Mouse (Mus musculus) CH12.LX (cell line): ENCODE data around the gene Rras2. TPM values are rescaled to one million over a fixed set of nuclear protein-coding genes. Genes with fewer than 3 reads are reported as not detected.

Experiments used
- DNase-seq: peaks from one replicate; pipeline ENCODE4 v3.0.0-alpha.2; 2013; ENCODE audit errors: extremely low read depth
- H3K27ac ChIP-seq: 2 replicates; pipeline ENCODE4 v1.5.1; 2012; ENCODE audit warnings: low read depth, mild to moderate bottlenecking, control low read depth, moderate library complexity; ENCODE audit not compliant: insufficient read depth
- H3K27me3 ChIP-seq: replicated peaks from 2 replicates; pipeline ENCODE3; 2012; ENCODE audit warnings: inconsistent platforms
- H3K36me3 ChIP-seq, 2 experiments: replicated peaks in 1 of 2; 2 replicates each; pipeline versions ENCODE3 to v1.6.1; 2012; ENCODE audit warnings: inconsistent platforms in 1 of 2, low read length in 1 of 2, mild to moderate bottlenecking in 1 of 2, mixed read lengths in 1 of 2, moderate library complexity in 1 of 2; ENCODE audit not compliant: control insufficient read depth in 1 of 2, insufficient read depth in 1 of 2
- H3K4me1 ChIP-seq, 2 experiments: 2 replicates each; pipeline ENCODE4 v1.6.1; 2012; ENCODE audit warnings: inconsistent platforms in 1 of 2, moderate library complexity in 1 of 2; ENCODE audit not compliant: insufficient read depth in 2 of 2, control insufficient read depth in 1 of 2
- H3K4me2 ChIP-seq: 2 replicates; pipeline ENCODE4 v1.6.1; 2012; ENCODE audit warnings: low read depth, mild to moderate bottlenecking, control low read depth; ENCODE audit not compliant: poor library complexity, insufficient read depth, severe bottlenecking
- H3K4me3 ChIP-seq, 3 experiments: fragments of 150-350 bp in 1 of 3; sonication (generic) in 1 of 3; replicated peaks in 1 of 3; 2 replicates each; pipeline versions ENCODE3 to v1.5.1; 2011 to 2012; ENCODE audit warnings: low read depth in 2 of 3, low read length in 2 of 3, mild to moderate bottlenecking in 2 of 3, moderate library complexity in 2 of 3, control low read depth in 1 of 3, improper control_type of control experiment in 1 of 3, inconsistent platforms in 1 of 3, mixed read lengths in 1 of 3; ENCODE audit not compliant: poor library complexity in 1 of 3
- H3K79me2 ChIP-seq: replicated peaks from 2 replicates; pipeline ENCODE4 v1.6.1; 2012; ENCODE audit warnings: mild to moderate bottlenecking, moderate library complexity; ENCODE audit not compliant: control insufficient read depth, poor library complexity, insufficient read depth, severe bottlenecking; ENCODE audit errors: extremely low read depth
- H3K9ac ChIP-seq: 2 replicates; pipeline ENCODE4 v1.6.1; 2012; ENCODE audit warnings: low read depth, mild to moderate bottlenecking, control low read depth, moderate library complexity; ENCODE audit not compliant: insufficient read depth
- H3K9me3 ChIP-seq: replicated peaks from 2 replicates; pipeline ENCODE3; 2012; ENCODE audit warnings: low read length, inconsistent platforms, mixed read lengths
- BHLHE40 ChIP-seq: IDR thresholded peaks from 2 replicates; pipeline ENCODE4 v1.6.1; 2011; ENCODE audit warnings: mild to moderate bottlenecking, low read depth, low read length, improper control_type of control experiment
- CHD1 ChIP-seq: IDR thresholded peaks from 2 replicates; pipeline ENCODE4 v1.6.1; 2012; ENCODE audit warnings: low read depth, low read length, improper control_type of control experiment, inconsistent platforms
- CHD2 ChIP-seq: IDR thresholded peaks from 2 replicates; pipeline ENCODE4 v1.6.1; 2011; ENCODE audit warnings: low read length, improper control_type of control experiment
- ELF1 ChIP-seq: IDR thresholded peaks from 2 replicates; pipeline ENCODE4 v1.6.1; 2014; ENCODE audit warnings: low read depth, mild to moderate bottlenecking, inconsistent platforms, low read length, improper control_type of control experiment
- JUN ChIP-seq: IDR thresholded peaks from 2 replicates; pipeline ENCODE4 v1.6.1; 2011; ENCODE audit warnings: low read depth, mild to moderate bottlenecking, low read length, improper control_type of control experiment, moderate library complexity; ENCODE audit not compliant: insufficient read depth
- MAFK ChIP-seq: IDR thresholded peaks from 2 replicates; pipeline ENCODE4 v1.6.1; 2011; ENCODE audit warnings: low read length, improper control_type of control experiment; ENCODE audit not compliant: insufficient replicate concordance
- MXI1 ChIP-seq: IDR thresholded peaks from 2 replicates; pipeline ENCODE4 v1.6.1; 2011; ENCODE audit warnings: mild to moderate bottlenecking, low read depth, low read length, improper control_type of control experiment
- MYC ChIP-seq: IDR thresholded peaks from 2 replicates; pipeline ENCODE4 v1.6.1; 2011; ENCODE audit warnings: low read depth, mild to moderate bottlenecking, improper control_type of control experiment, low read length
- NELFE ChIP-seq: IDR thresholded peaks from 2 replicates; pipeline ENCODE4 v1.6.1; 2011; ENCODE audit warnings: low read depth, low read length, improper control_type of control experiment
- NRF1 ChIP-seq: IDR thresholded peaks from 2 replicates; pipeline ENCODE4 v1.6.1; 2014; ENCODE audit warnings: low read depth, mild to moderate bottlenecking, inconsistent platforms, low read length, improper control_type of control experiment, moderate library complexity
- PAX5 ChIP-seq: IDR thresholded peaks from 2 replicates; pipeline ENCODE4 v1.6.1; 2012; ENCODE audit warnings: low read length, inconsistent platforms, mixed read lengths
- POLR2A ChIP-seq: IDR thresholded peaks from 2 replicates; pipeline ENCODE4 v1.6.1; 2011; ENCODE audit warnings: low read depth, mild to moderate bottlenecking, improper control_type of control experiment, low read length
- POLR2AphosphoS2 ChIP-seq: IDR thresholded peaks from 2 replicates; pipeline ENCODE4 v1.6.1; 2011; ENCODE audit warnings: low read depth, low read length, improper control_type of control experiment
- SIN3A ChIP-seq: IDR thresholded peaks from 2 replicates; pipeline ENCODE4 v1.6.1; 2012; ENCODE audit warnings: low read length, improper control_type of control experiment, inconsistent platforms
- SMC3 ChIP-seq: IDR thresholded peaks from 2 replicates; pipeline ENCODE4 v1.6.1; 2011; ENCODE audit warnings: low read depth, low read length, improper control_type of control experiment
- TBP ChIP-seq: conservative IDR thresholded peaks from 2 replicates; pipeline ENCODE4 v1.6.1; 2011; ENCODE audit warnings: low read depth, low read length, improper control_type of control experiment
- TCF12 ChIP-seq: IDR thresholded peaks from 2 replicates; pipeline ENCODE4 v1.6.1; 2014; ENCODE audit warnings: low read depth, mild to moderate bottlenecking, inconsistent platforms, low read length, improper control_type of control experiment
- ZKSCAN1 ChIP-seq: IDR thresholded peaks from 2 replicates; pipeline ENCODE4 v1.6.1; 2012; ENCODE audit warnings: low read depth, inconsistent platforms, low read length, improper control_type of control experiment, borderline replicate concordance
- ZNF384 ChIP-seq: IDR thresholded peaks from 2 replicates; pipeline ENCODE4 v1.6.1; 2012; ENCODE audit warnings: low read depth, low read length, improper control_type of control experiment, inconsistent platforms
- dilution Hi-C: fragments of 300-500 bp; cut with MboI; formaldehyde crosslinking; loops from 2 replicates; pipeline ENCODE4 v1.14.3; 2020; ENCODE audit warnings: low sequenced_read_pairs; ENCODE audit not compliant: extremely low pct_unique_long_range_greater_than_20kb, extremely low pct_ligation_motif_present
- in situ Hi-C: fragments of 300-500 bp; cut with MboI; formaldehyde crosslinking; loops from 3 replicates; pipeline ENCODE4 v1.14.3; 2019; ENCODE audit warnings: low sequenced_read_pairs, low pct_ligation_motif_present, low pct_unique_long_range_greater_than_20kb, mixed read lengths
- polyA plus RNA-seq: library from polyadenylated mRNA; unstranded; fragments of >175 nt; gene quantifications from 2 replicates; pipeline ENCODE4 v1.2.1, GENCODE M21; 2012; ENCODE audit warnings: low read depth; ENCODE audit not compliant: insufficient read length
- total RNA-seq, 2 experiments: library from RNA; depleted of rRNA; stranded (reverse); fragments of 300-350 nt in 1 of 2; fragments of >200 nt in 1 of 2; gene quantifications; 2 replicates each; pipeline ENCODE4 v1.2.3; 2012 to 2014

The Rras2 gene
- total and polyA plus RNA-seq, 3 experiments = 11.2 to 36.0 (median 18.4) TPM

- Histone ChIP-seq H3K36me3 (peaks cover 0 to 3% of the 10 kb centered on the region in 2 experiments), H3K79me2 (no peaks in the 10 kb centered on the region), H3K4me2 (no peak overlapping the region), H3K9me3 (no peaks in the 10 kb centered on the region), H3K27me3 (peaks cover 9% of the 10 kb centered on the region), H3K9ac (no peak overlapping the region), H3K4me1 (peaks cover 0 to 32% of the 10 kb centered on the region in 2 experiments; a peak in 3 of 4 replicates), H3K27ac (no peak overlapping the region), H3K4me3 (no peak overlapping the region)
- in situ Hi-C loops (no loop called here), dilution Hi-C loops (no loop called here)
- TF ChIP-seq MYC (no peak), CHD2 (no peak), POLR2AphosphoS2 (no peak)
- no peak for DNase-seq
Observed at GRCm38 (mm10) chr7:114114284-114114683, 3.3 kb downstream of the Rras2 start.

GRCm38 (mm10) chr7:114110500-114110899 lies 7.1 kb downstream of the Rras2 start:
- in situ Hi-C loops = no loop called here
- peaks cover 0 to 3% of the 10 kb centered on the region in 2 experiments for H3K36me3 ChIP-seq
- TF ChIP-seq CHD1 = no peak
- TF ChIP-seq TCF12 = no peak
- no peak for TF ChIP-seq BHLHE40
- no peak for TF ChIP-seq JUN
- TF ChIP-seq NELFE = no peak
- TF ChIP-seq, all 38 proteins: peak for 0
- H3K4me3 ChIP-seq = no peak overlapping the region
- dilution Hi-C loops = no loop called here
- H3K27ac ChIP-seq = no peak overlapping the region
- H3K4me1 ChIP-seq = peaks cover 0 to 33% of the 10 kb centered on the region in 2 experiments; a peak in 3 of 4 replicates
- H3K9ac ChIP-seq = no peak overlapping the region
- no peak overlapping the region for H3K4me2 ChIP-seq
- no peaks in the 10 kb centered on the region for H3K9me3 ChIP-seq
- no peaks in the 10 kb centered on the region for H3K79me2 ChIP-seq
- no peaks in the 10 kb centered on the region for H3K27me3 ChIP-seq
- no peak for DNase-seq

- H3K4me2 ChIP-seq = no peak overlapping the region
- in situ Hi-C loops (no loop called here), dilution Hi-C loops (no loop called here)
- no peak overlapping the region for H3K9ac ChIP-seq
- H3K79me2 ChIP-seq = no peaks in the 10 kb centered on the region; the same call in 1 of the 2 replicates
- TF ChIP-seq POLR2A = no peak
- no peak for TF ChIP-seq ZNF384
- no peak for TF ChIP-seq TBP
- no peak for TF ChIP-seq SMC3
- TF ChIP-seq CHD1 = no peak
- no peak for TF ChIP-seq MXI1
- TF ChIP-seq SIN3A = no peak
- TF ChIP-seq ELF1 = no peak
- no peak for TF ChIP-seq NRF1
- TF ChIP-seq MAFK = no peak
- TF ChIP-seq PAX5 = no peak
- no peak for TF ChIP-seq BHLHE40
- TF ChIP-seq JUN = no peak
- no peak for TF ChIP-seq TCF12
- TF ChIP-seq ZKSCAN1 = no peak
- no peak overlapping the region for H3K4me3 ChIP-seq
- H3K9me3 ChIP-seq = no peaks in the 10 kb centered on the region
- no peaks in the 10 kb centered on the region for H3K27me3 ChIP-seq
- no peaks in the 10 kb centered on the region for H3K36me3 ChIP-seq
- peaks cover 2 to 40% of the 10 kb centered on the region in 2 experiments; a peak in 3 of 4 replicates for H3K4me1 ChIP-seq
- no peak for DNase-seq
- H3K27ac ChIP-seq = no peak overlapping the region
Observed at GRCm38 (mm10) chr7:114105886-114106285, 11.7 kb downstream of the Rras2 start.
